Mouse (Mus musculus): Measurements from ENCODE around the gene Prkce.

The Prkce gene

DNA sequence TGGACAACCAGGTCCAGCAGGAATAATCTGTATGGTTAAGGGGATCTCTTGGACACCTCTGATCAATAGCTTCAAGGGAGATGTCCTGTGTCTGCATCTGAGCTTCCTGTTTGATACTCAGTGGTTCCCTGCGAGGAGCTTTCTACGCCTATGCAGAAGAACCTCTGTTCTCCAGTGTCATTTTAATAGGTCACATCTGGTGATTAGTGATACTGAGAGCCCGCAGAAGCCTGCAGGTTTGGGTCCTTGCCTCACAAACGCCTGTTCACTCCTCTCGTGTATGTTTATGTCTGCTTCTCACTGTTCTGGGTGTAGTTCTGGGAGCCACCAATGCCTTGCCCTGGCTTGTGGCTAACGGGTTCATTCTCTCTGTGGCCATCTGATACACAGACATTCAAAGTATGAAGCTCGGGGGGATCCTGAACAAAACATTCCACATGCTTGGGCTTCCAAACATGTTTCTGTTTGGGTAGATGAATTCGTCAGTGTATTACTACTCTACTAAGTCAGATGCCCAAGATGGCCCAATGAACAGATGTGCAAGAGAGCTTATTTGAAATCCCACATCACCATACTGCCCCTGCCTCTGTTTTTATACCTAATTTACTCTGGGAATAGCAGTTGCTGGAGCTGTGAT lies 202.6 kb downstream of the Prkce start:
- no peak for DNase-seq (ENCODE audit: low spot score)

DNA sequence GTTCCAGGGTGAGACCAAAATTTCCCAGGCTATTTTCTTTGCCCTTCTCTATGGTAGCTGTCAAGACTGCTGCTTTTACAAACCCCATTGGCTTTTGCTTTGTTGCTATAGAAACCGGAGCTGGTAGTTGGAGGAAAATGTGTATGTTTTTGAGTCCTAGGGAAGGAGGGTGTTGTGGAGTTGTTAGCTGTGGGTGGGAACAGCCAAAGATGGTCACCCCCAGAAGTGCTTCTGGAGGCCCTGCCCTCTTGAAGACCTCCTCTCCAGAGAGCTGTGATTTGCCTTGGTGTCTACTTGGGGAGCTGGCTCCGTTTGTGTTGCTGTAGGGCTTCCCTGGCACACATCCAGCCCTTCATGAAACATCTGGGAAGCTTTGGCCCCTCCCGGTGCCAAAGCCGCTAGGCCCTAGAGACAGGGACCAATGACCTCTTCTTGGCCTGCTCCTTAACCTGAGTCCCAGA lies 203.5 kb downstream of the Prkce start:
- no peak for DNase-seq (ENCODE audit: low spot score)

GRCm38 (mm10) chr17:86376389-86376788 lies 208.8 kb downstream of the Prkce start:
- no peak for DNase-seq (ENCODE audit: low spot score)

DNA sequence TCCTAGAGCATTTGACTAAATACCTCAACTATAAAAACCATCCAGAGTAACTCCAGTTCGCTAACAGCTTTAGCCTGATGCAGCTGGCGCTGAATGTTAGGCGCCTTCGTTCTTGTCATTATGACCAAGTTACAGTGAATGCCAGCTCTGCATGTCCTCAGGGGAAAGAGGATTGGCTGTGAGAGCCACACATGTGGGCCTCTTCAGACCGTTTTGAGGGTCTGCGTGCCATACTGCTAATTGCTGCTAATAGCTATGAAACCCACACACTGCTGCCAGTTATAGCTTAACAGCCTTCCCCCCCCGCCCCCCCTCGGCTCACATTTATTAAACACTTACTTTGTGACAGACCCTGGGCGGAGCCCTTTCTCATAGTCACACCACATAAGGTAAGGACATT lies 210.3 kb downstream of the Prkce start:
- DNase-seq (ENCODE audit: low spot score) = no peak

DNA sequence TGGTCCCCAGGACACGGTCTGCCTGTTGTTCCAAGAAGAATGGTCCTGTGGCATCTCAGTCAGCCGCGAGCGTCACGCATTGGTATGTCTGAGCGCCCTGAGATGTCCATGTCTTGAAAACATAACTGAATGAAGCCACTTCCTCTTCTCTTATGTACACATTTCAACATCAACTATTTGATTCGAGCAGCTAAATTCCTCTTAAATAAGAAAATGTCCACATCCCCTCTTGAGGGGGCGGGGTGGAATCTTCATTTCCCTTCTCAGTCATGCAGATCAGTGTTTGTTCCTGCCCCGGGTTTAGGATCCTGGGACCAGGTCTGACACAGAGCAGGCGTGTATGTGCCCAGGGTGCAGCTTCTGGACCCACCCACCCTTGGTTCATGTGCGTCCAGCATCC lies 211.0 kb downstream of the Prkce start:
- no peak for DNase-seq (ENCODE audit: low spot score)

DNA sequence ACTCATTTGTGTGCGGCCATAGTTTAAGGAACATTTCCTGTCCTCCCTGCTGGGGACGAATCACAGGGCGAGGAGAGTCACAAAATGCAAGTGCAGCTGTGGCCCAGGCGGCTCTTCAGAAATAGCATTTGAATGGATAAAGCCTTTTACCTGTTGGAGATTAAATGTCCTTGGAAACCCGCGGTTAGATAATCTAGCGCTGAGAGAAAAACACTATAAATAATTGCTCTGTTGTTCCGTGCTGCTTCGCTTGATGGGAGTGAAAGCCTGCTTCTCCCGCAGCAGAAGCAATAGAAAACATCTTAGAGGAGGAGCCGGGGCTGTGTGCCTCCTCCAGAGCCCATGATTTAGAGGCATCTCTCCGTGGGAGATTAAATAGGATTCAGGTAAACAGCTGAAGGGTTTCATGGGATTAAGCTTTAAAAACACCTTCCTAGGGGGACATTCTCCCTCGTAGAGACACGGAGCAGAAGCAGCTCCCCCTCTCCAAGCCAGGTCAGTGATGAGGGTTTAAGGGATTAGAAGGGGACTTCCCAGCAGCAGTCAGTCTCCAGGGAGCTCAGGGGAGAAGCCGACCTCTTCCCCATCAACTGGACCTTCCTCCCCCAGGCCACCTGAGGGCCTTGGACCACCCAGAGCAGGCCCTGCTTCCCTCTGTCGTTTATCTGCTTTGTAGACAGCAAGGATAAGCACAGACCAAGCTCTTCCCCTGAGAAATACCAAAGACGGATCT lies 212.0 kb downstream of the Prkce start:
- DNase-seq (ENCODE audit: low spot score) = no peak

- no peak for DNase-seq (ENCODE audit: low spot score)
Measured at GRCm38 (mm10) chr17:86381464-86381863, 213.9 kb downstream of the Prkce start.

DNA sequence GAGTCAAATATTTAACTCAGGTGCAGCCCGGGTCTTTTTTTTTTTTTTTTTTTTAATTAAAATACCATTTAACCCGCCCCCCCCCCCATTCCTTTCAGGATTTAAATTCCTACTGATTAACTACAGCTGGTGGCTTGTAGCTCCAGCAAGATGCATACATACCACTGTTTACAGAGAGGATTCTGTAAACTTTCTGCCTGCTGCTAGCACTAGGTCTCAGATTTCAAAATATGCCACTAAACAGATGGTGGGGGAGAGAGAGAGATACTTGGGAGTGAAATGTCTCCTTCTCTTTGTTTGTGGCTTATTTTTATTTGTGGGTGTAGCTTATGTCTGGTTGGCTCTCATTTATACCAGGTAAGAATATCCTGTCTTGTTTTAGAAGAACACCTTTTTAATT lies 215.3 kb downstream of the Prkce start:
- DNase-seq (ENCODE audit: low spot score) = no peak

- DNase-seq (ENCODE audit: low spot score) = no peak
Measured at GRCm38 (mm10) chr17:86383699-86384572, 216.4 kb downstream of the Prkce start.

GRCm38 (mm10) chr17:86392475-86392874 lies 224.9 kb downstream of the Prkce start:
- no peak for DNase-seq (ENCODE audit: low spot score)

GRCm38 (mm10) chr17:86393191-86393590 lies 225.6 kb downstream of the Prkce start:
- DNase-seq (ENCODE audit: low spot score) = no peak

DNA sequence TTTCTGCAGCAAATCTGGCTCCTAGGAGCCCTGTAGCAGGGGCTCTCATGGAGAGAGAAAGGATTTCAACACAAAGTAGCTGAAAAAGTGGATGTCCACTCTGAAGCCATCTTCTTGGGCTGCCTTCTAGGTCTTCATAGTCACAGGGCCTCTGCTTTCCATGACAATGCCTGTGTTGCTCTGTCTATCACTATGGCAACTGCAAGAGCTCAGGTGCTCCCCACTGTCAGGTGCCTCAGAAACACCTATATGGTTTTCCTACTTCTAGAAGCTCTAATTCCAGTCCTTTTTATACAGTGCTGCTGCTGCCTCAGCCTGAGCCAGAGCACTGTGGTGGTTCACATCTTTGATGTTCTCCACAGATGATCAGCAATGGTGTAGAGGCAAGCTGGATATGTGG lies 229.5 kb downstream of the Prkce start:
- no peak for DNase-seq (ENCODE audit: low spot score)

- DNase-seq (ENCODE audit: low spot score) = no peak
Measured at GRCm38 (mm10) chr17:86397647-86398046, 230.1 kb downstream of the Prkce start.

GRCm38 (mm10) chr17:86398226-86398625 lies 230.6 kb downstream of the Prkce start:
- no peak for DNase-seq (ENCODE audit: low spot score)

GRCm38 (mm10) chr17:86400032-86400431 lies 232.4 kb downstream of the Prkce start:
- no peak for DNase-seq (ENCODE audit: low spot score)

DNA sequence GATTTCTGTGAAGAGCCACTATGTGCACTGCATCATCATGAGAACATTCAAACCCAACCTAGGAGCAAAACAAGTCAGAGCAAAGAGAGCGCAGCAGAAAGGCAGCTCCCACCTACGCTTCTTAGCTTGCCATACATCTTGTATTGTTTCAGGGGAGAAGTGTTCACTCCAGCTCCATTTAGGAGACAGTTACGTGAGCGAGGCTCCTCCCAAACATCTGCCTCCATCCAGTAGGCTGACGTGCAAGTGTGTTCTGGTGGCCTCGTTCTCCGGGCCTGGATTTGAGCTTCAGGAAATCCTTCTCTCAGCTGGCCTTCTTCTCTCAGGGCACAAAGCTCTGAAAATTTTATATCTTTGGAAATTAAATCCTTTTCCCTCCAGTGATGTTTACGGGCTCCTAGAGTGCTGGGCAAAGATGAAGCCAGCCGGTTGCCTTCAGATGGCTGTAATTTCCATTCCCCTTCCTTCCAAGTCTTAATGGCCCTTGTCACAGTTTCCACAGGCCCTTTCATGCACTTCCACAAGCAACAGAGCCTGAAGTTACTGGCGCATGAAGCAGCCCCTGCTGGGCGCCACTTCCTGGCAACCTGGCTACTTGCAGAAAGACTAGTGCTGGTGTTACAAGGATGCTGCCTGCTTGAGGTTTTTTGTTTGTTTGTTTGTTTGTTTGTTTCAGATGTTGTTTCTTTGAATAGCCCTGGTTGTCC lies 237.4 kb downstream of the Prkce start:
- no peak for DNase-seq (ENCODE audit: low spot score)

DNA sequence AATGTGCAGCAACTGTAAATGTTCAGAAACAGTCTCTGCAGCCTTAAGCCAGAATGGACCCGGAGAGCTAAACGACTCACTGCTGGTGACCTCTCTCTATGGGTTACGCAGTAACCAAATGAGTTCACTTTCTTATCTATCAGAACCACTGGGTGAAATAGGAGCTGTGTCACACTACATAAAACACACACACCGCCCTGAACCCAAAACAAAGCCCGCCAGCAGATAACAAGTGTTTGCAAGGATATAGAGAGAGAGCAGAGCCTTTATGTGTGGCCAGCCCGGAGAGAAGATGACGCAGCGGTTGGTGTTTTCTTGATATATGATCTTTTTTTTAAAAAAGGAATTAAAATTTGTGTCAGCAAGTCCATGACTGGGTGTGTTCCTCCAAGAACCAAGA lies 238.1 kb downstream of the Prkce start:
- no peak for DNase-seq (ENCODE audit: low spot score)

- peak; percentile 12 for DNase-seq (ENCODE audit: low spot score)
Measured at GRCm38 (mm10) chr17:86407921-86408613, 240.5 kb downstream of the Prkce start.

- DNase-seq (ENCODE audit: low spot score) = no peak
Measured at GRCm38 (mm10) chr17:86408614-86409006, 241.0 kb downstream of the Prkce start.

- no peak for DNase-seq (ENCODE audit: low spot score)
Measured at GRCm38 (mm10) chr17:86409485-86409884, 241.9 kb downstream of the Prkce start.

- DNase-seq (ENCODE audit: low spot score) = no peak
Measured at GRCm38 (mm10) chr17:86410496-86410895, 242.9 kb downstream of the Prkce start.

DNA sequence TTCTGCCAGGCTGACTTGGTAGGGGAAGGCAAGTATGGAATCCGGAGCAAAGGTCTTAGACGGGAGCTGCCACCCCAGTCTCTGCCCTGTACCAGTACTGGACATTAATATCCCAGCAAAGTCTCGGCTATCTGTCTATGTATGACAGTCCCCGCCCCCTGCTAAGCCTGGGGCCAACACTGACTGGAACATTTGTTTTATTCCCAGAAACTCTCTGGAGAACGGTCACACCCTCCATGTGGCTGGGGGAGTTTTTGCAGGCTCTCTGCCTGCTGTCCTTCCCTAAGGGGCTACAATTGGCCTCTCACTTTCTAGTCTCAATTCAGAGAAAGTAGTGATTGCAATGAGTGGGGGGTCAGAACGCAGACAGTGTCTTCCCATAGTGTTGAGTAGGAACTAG lies 244.6 kb downstream of the Prkce start:
- DNase-seq (ENCODE audit: low spot score) = peak; percentile 20
